Mouse (Mus musculus) kidney, adult 2 months (tissue): Measurements from ENCODE around the gene Ptprm. TPM values are rescaled to one million over a fixed set of nuclear protein-coding genes. Genes with fewer than 3 reads are reported as not detected.

ENCODE experiments used
- DNase-seq: peaks from one replicate; pipeline ENCODE4 v3.0.0; 2021
- H3K27ac ChIP-seq: fragments of 200-500 bp; 2 replicates; pipeline ENCODE4 v1.5.1; 2012; ENCODE audit warnings: low read depth, low read length, control low read depth, inconsistent platforms; ENCODE audit not compliant: insufficient read depth
- H3K27me3 ChIP-seq: fragments of 200-500 bp; replicated peaks from 2 replicates; pipeline ENCODE4 v1.6.1; 2012; ENCODE audit warnings: mild to moderate bottlenecking, moderate library complexity, low read length, inconsistent platforms; ENCODE audit not compliant: control insufficient read depth, insufficient read depth
- H3K36me3 ChIP-seq: fragments of 200-500 bp; 2 replicates; pipeline ENCODE4 v1.6.1; 2012; ENCODE audit warnings: mild to moderate bottlenecking, moderate library complexity, low read length, inconsistent platforms; ENCODE audit not compliant: control insufficient read depth, insufficient read depth
- H3K4me1 ChIP-seq: fragments of 200-500 bp; 2 replicates; pipeline ENCODE4 v1.6.1; 2011; ENCODE audit warnings: low read length; ENCODE audit not compliant: control insufficient read depth, insufficient read depth
- H3K4me3 ChIP-seq: fragments of 200-500 bp; 2 replicates; pipeline ENCODE4 v1.5.1; 2011; ENCODE audit warnings: mild to moderate bottlenecking, low read depth, low read length, control low read depth; ENCODE audit not compliant: insufficient read depth
- CTCF ChIP-seq: fragments of 200-500 bp; conservative IDR thresholded peaks from 2 replicates; pipeline ENCODE4 v1.5.1; 2011; ENCODE audit warnings: low read depth, mild to moderate bottlenecking, control low read depth, low read length, moderate library complexity, mixed read lengths; ENCODE audit not compliant: insufficient read depth, insufficient read length
- POLR2A ChIP-seq: fragments of 200-500 bp; IDR thresholded peaks from one replicate; pipeline ENCODE4 v1.6.1; 2011; ENCODE audit warnings: low read depth, low read length, control low read depth
- WGBS: fragments of 180-500 bp; shearing (Covaris S2); methylation state at CpG from one replicate; pipeline ENCODE4 v1.1.7; 2018; 5-methylcytosine and 5-hydroxymethylcytosine counted together
- polyA plus RNA-seq: library from polyadenylated mRNA; depleted of rRNA; stranded (reverse); fragments of >200 nt; gene quantifications from 2 replicates; pipeline ENCODE4 v1.2.3, GENCODE M21; 2012

Gene Ptprm
- polyA plus RNA-seq, 1 experiment: 9.6 TPM

DNA sequence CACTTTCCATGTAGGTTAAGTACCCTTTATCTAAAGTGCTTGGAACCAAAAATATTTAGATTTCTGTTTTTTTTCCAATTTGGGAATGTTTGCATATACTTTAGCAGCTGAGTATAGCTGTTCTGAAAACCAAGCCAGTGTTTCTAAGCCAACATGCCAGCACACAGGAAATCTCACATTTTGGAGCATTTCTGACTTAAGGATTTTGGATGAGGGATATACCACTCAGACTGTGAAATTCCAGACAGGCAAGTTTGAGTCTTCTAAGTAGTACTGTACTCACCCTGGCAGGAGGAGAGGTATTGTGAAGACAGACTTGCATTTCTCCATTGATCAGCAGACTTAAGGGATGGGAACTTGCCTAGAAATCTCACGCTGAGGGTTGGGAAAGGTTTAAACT lies 10.2 kb upstream of the Ptprm start:
- H3K4me3 ChIP-seq: no peak overlapping the region
- H3K27ac ChIP-seq: no peak overlapping the region
- WGBS: 84% methylated on average over 1 of the region's 1 CpGs
- no peak for DNase-seq
- H3K27me3 ChIP-seq: no peaks in the 10 kb centered on the region
- no peaks in the 10 kb centered on the region for H3K36me3 ChIP-seq
- H3K4me1 ChIP-seq: no peaks in the 10 kb centered on the region
- TF ChIP-seq POLR2A: no peak
- TF ChIP-seq CTCF: no peak

- Histone ChIP-seq H3K36me3 (no peaks in the 10 kb centered on the region), H3K4me3 (no peak overlapping the region), H3K4me1 (no peaks in the 10 kb centered on the region), H3K27me3 (no peaks in the 10 kb centered on the region), H3K27ac (no peak overlapping the region)
- TF ChIP-seq CTCF (no peak), POLR2A (no peak)
- DNase-seq: no peak
- WGBS: 64% methylated on average over 11 of the region's 11 CpGs
Measured at GRCm38 (mm10) chr17:67363377-67364070, 9.3 kb upstream of the Ptprm start.

DNA sequence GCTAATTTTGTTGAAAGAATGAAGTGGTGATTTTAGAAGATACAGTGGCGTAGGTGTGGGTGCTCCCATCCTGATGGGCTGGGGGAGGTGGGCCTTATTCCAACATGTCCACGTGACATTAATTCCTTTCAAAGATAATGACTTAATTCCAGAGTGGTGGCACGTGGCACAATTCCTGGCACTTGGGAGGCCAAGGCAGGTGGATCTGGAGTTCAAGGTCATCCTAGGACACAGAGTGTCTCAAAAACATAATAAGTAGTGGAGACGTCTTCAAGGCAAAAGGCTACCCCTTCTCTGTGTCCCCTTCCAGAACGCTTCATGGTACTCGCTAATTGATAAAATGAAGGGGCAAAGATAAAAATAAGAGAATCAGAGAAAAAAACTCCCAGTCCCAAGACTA lies 7.9 kb upstream of the Ptprm start:
- DNase-seq: no peak
- Histone ChIP-seq H3K27ac (no peak overlapping the region), H3K4me1 (no peaks in the 10 kb centered on the region), H3K4me3 (no peak overlapping the region), H3K27me3 (no peaks in the 10 kb centered on the region), H3K36me3 (no peaks in the 10 kb centered on the region)
- WGBS: 87% methylated on average over 6 of the region's 6 CpGs
- TF ChIP-seq POLR2A (no peak), CTCF (no peak)

GRCm38 (mm10) chr17:67360606-67361005 lies 6.3 kb upstream of the Ptprm start:
- TF ChIP-seq CTCF (no peak), POLR2A (no peak)
- Histone ChIP-seq H3K36me3 (no peaks in the 10 kb centered on the region), H3K4me3 (no peak overlapping the region), H3K27ac (no peak overlapping the region), H3K4me1 (no peaks in the 10 kb centered on the region), H3K27me3 (no peaks in the 10 kb centered on the region)
- DNase-seq: no peak
- WGBS: 45% methylated on average over 3 of the region's 3 CpGs

GRCm38 (mm10) chr17:67359578-67359977 lies 5.3 kb upstream of the Ptprm start:
- Histone ChIP-seq H3K27me3 (no peaks in the 10 kb centered on the region), H3K4me3 (no peak overlapping the region), H3K36me3 (no peaks in the 10 kb centered on the region), H3K27ac (no peak overlapping the region), H3K4me1 (no peaks in the 10 kb centered on the region)
- WGBS: 94% methylated on average over 5 of the region's 5 CpGs
- DNase-seq: no peak
- no peak for TF ChIP-seq POLR2A
- TF ChIP-seq CTCF: no peak

DNA sequence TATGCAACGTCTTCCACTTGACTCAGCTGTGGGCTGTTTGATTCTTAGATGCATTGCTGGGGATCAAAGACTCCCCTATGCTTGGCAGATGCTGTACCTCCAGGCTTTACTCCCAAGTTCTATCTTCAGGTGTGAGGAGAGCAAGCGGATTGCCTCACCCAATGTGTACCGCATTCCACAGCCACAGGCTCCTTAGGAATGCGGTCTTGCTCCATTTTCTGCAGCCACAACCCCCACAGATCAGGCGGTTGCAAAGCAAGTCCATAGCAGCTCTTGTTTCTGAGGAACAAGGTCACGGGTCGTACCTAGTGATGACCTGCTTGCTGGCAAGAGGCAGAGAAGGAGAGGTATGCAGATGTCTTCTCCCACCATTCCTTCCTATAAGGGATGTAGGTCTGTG lies 4.3 kb upstream of the Ptprm start:
- Histone ChIP-seq H3K4me3 (no peak overlapping the region), H3K4me1 (no peaks in the 10 kb centered on the region), H3K36me3 (no peaks in the 10 kb centered on the region), H3K27ac (no peak overlapping the region), H3K27me3 (no peaks in the 10 kb centered on the region)
- no peak for DNase-seq
- TF ChIP-seq CTCF (no peak), POLR2A (no peak)
- 88% methylated on average over 7 of the region's 7 CpGs for WGBS

- DNase-seq: no peak
- no peaks in the 10 kb centered on the region for H3K36me3 ChIP-seq
- WGBS: 90% methylated on average over 4 of the region's 4 CpGs
Measured at GRCm38 (mm10) chr17:67357191-67357590, 2.9 kb upstream of the Ptprm start.

More at GRCm38 (mm10) chr17:67357191-67357590, 2.9 kb upstream of the Ptprm start:
- no peak for TF ChIP-seq CTCF
- TF ChIP-seq POLR2A: no peak
- no peaks in the 10 kb centered on the region for H3K4me1 ChIP-seq
- H3K27ac ChIP-seq: no peak overlapping the region
- H3K4me3 ChIP-seq: no peak overlapping the region
- no peaks in the 10 kb centered on the region for H3K27me3 ChIP-seq
